In genomic region chr10:61399156-61399734, GRCm38 (mm10) we compare ENCODE assay signal across 8 mouse cellular contexts. TPM values are rescaled to one million over a fixed set of nuclear protein-coding genes. Genes with fewer than 3 reads are reported as not detected.
A peak's percentile ranks its signal among the peaks of the same experiment; 100 is the strongest.
DNase-seq lines count a peak whose midpoint lies in the region; ATAC-seq and TF ChIP-seq lines count a peak whose summit lies in the region.

No protein-coding gene starts in this region.

- ATAC-seq in forebrain, embryonic 15.5 days (replicated peaks) = peak; percentile 81
- peak; percentile 85 to 88 for ATAC-seq in hematopoietic stem cell, adult 5-6 weeks (replicated peaks in 1 of 2; ENCODE audit: insufficient read depth in 1 of 2, low FRiP score in 2 of 2, low TSS enrichment in 1 of 2, low read depth in 1 of 2, poor library complexity in 2 of 2, severe bottlenecking in 2 of 2)
- ATAC-seq in lung, postnatal 0 days = peak; percentile 76

- H3K9ac ChIP-seq in forebrain, embryonic 15.5 days (replicated peaks) = no peak overlapping the region
- H3K9ac ChIP-seq in lung, postnatal 0 days (replicated peaks; ENCODE audit: low read depth) = no peak overlapping the region

- 24% methylated on average over 13 of the region's 13 CpGs for WGBS in forebrain, embryonic 15.5 days
- WGBS in lung, postnatal 0 days = 20% methylated on average over 12 of the region's 13 CpGs

- no peaks in the 10 kb centered on the region for H3K4me1 ChIP-seq in forebrain, embryonic 15.5 days
- H3K4me1 ChIP-seq in lung, postnatal 0 days (ENCODE audit: insufficient read depth, low read depth, low read length) = no peaks in the 10 kb centered on the region

- TF ChIP-seq EP300 in lung, postnatal 0 days (IDR thresholded peaks at IDR 0.05) = no peak

- no peaks in the 10 kb centered on the region for H3K36me3 ChIP-seq in forebrain, embryonic 15.5 days
- no peaks in the 10 kb centered on the region for H3K36me3 ChIP-seq in lung, postnatal 0 days (ENCODE audit: insufficient read depth, low read length)

- no peak overlapping the region for H3K27ac ChIP-seq in forebrain, embryonic 15.5 days (replicated peaks)
- no peak overlapping the region for H3K27ac ChIP-seq in lung, postnatal 0 days (ENCODE audit: low read length)

- H3K9me3 ChIP-seq in forebrain, embryonic 15.5 days = no peaks in the 10 kb centered on the region
- no peaks in the 10 kb centered on the region for H3K9me3 ChIP-seq in lung, postnatal 0 days (ENCODE audit: low read length)

- peak; percentile 58 for DNase-seq in MEL-GATA-1-ER (ENCODE audit: extremely low read depth, low read depth)
- peak; percentile 33 for DNase-seq in cerebellum, adult 11-12 months
- peak; percentile 53 for DNase-seq in layer of hippocampus, adult 9-10 months (ENCODE audit: low spot score)
- DNase-seq in lung, postnatal 0 days (ENCODE audit: low spot score) = peak; percentile 91
- peak; percentile 70 to 76 for DNase-seq in right cerebral cortex, adult 2 months (ENCODE audit: low spot score in 2 of 2)
- peak; percentile 70 for DNase-seq in yolk sac, embryonic 10.5 days (ENCODE audit: low spot score)

- H3K4me2 ChIP-seq in forebrain, embryonic 15.5 days (replicated peaks) = no peak overlapping the region
- no peak overlapping the region for H3K4me2 ChIP-seq in lung, postnatal 0 days (replicated peaks; ENCODE audit: low read depth, low read length)

- TF ChIP-seq CTCF in lung, postnatal 0 days (IDR thresholded peaks at IDR 0.05) = peak; percentile 96

- no peaks in the 10 kb centered on the region for H3K27me3 ChIP-seq in forebrain, embryonic 15.5 days
- H3K27me3 ChIP-seq in lung, postnatal 0 days (replicated peaks; ENCODE audit: insufficient read depth, low read length) = no peaks in the 10 kb centered on the region

- no peak overlapping the region for H3K4me3 ChIP-seq in forebrain, embryonic 15.5 days
- no peak overlapping the region for H3K4me3 ChIP-seq in lung, postnatal 0 days (ENCODE audit: low read depth, low read length)

RNA-seq across cellular contexts. Expression of gene Pald1, which starts 15.9 kb away (rescaled TPM):
- 16.5 and 17.0 TPM in 2 replicates for polyA plus RNA-seq in forebrain, embryonic 15.5 days (2015; fragmentation: Nextera tagmentation; extraction: Ambion mirVana)
- total RNA-seq in hematopoietic stem cell, adult 5-6 weeks (2017) = 0.75 and 0.84 TPM in 2 replicates
- polyA plus RNA-seq in lung, postnatal 0 days (2015; fragmentation: Nextera tagmentation; extraction: Ambion mirVana) = 30.4 and 36.0 TPM in 2 replicates

RNA-seq across cellular contexts. Expression of gene Nodal, which starts 18.5 kb away (rescaled TPM):
- polyA plus RNA-seq in forebrain, embryonic 15.5 days (2015; fragmentation: Nextera tagmentation; extraction: Ambion mirVana) = 0.19 and 0.36 TPM in 2 replicates
- not detected in 2 replicates for total RNA-seq in hematopoietic stem cell, adult 5-6 weeks (2017)
- 0.37 TPM in 2 replicates for polyA plus RNA-seq in lung, postnatal 0 days (2015; fragmentation: Nextera tagmentation; extraction: Ambion mirVana)

RNA-seq across cellular contexts. Expression of gene Eif4ebp2, which starts 53.2 kb away (rescaled TPM):
- 89.3 and 94.1 TPM in 2 replicates for polyA plus RNA-seq in forebrain, embryonic 15.5 days (2015; fragmentation: Nextera tagmentation; extraction: Ambion mirVana)
- 12.8 and 17.4 TPM in 2 replicates for total RNA-seq in hematopoietic stem cell, adult 5-6 weeks (2017)
- polyA plus RNA-seq in lung, postnatal 0 days (2015; fragmentation: Nextera tagmentation; extraction: Ambion mirVana) = 61.3 and 62.5 TPM in 2 replicates

Comparison
In these comparisons a context has a peak if more than half of its experiments do, and no peak if none do; other contexts are left out.
1. DNase-seq: peak in every context shown above with its lines; median percentile 91 in lung, postnatal 0 days; 73 in right cerebral cortex, adult 2 months; 70 in yolk sac, embryonic 10.5 days; 58 in MEL-GATA-1-ER; 53 in layer of hippocampus, adult 9-10 months; 33 in cerebellum, adult 11-12 months.